Mouse (Mus musculus) brain, embryonic 18.5 days (tissue): ENCODE results near the gene Tha1.
"Not testable (repeated sequence)": the region's sequence is repeated elsewhere in the genome, so short reads cannot be mapped to it uniquely, and the experiment has no call there.

Experiments
- DNase-seq: peaks from one replicate; pipeline ENCODE4 v3.0.0-alpha.2; 2012; ENCODE audit warnings: low read depth, low spot score

Tha1 gene

GRCm38 (mm10) chr11:117848985-117849671, 24.2 kb downstream of the Tha1 start, which contains the start of gene Birc5:
Gene Birc5, plus strand, starts transcription at chr11:117849251.
- DNase-seq, result peak; percentile 90

GRCm38 (mm10) chr11:117848271-117848984, 24.9 kb downstream of the Tha1 start:
- DNase-seq, result no peak

- DNase-seq, result no peak
Observed at GRCm38 (mm10) chr11:117847593-117848215, 25.6 kb downstream of the Tha1 start.

- DNase-seq, result no peak
Observed at GRCm38 (mm10) chr11:117846640-117847039, 26.6 kb downstream of the Tha1 start.

- DNase-seq, result no peak
Observed at GRCm38 (mm10) chr11:117845651-117846050, 27.6 kb downstream of the Tha1 start.

GRCm38 (mm10) chr11:117844997-117845396, 28.3 kb downstream of the Tha1 start:
- no peak for DNase-seq

GRCm38 (mm10) chr11:117843434-117843833, 29.8 kb downstream of the Tha1 start:
- DNase-seq, result no peak

GRCm38 (mm10) chr11:117840910-117841309, 32.4 kb downstream of the Tha1 start:
- no peak for DNase-seq

GRCm38 (mm10) chr11:117839021-117839420, 34.3 kb downstream of the Tha1 start:
- DNase-seq, result no peak

GRCm38 (mm10) chr11:117838572-117838971, 34.7 kb downstream of the Tha1 start:
- DNase-seq, result no peak

GRCm38 (mm10) chr11:117836306-117836705, 37.0 kb downstream of the Tha1 start:
- DNase-seq, result no peak

- DNase-seq, result no peak
Observed at GRCm38 (mm10) chr11:117834086-117834485, 39.2 kb downstream of the Tha1 start.

- DNase-seq, result not testable (repeated sequence)
Observed at GRCm38 (mm10) chr11:117833509-117833908, 39.8 kb downstream of the Tha1 start.

GRCm38 (mm10) chr11:117832086-117832969, 41.0 kb downstream of the Tha1 start:
- no peak for DNase-seq

- no peak for DNase-seq
Observed at GRCm38 (mm10) chr11:117830401-117830800, 42.9 kb downstream of the Tha1 start.

GRCm38 (mm10) chr11:117829671-117830215, 43.5 kb downstream of the Tha1 start:
- no peak for DNase-seq

- DNase-seq, result no peak
Observed at GRCm38 (mm10) chr11:117828888-117829604, 44.2 kb downstream of the Tha1 start.

GRCm38 (mm10) chr11:117828149-117828887, 45.0 kb downstream of the Tha1 start:
- DNase-seq, result no peak

- no peak for DNase-seq
Observed at GRCm38 (mm10) chr11:117827386-117827785, 45.9 kb downstream of the Tha1 start.

- DNase-seq, result no peak
Observed at GRCm38 (mm10) chr11:117826916-117827315, 46.4 kb downstream of the Tha1 start.
